Mouse (Mus musculus) frontal cortex, adult 2 months (tissue): ENCODE data around the gene Ttc28. TPM values are rescaled to one million over a fixed set of nuclear protein-coding genes. Genes with fewer than 3 reads are reported as not detected.
"Not testable (repeated sequence)": the region's sequence is repeated elsewhere in the genome, so short reads cannot be mapped to it uniquely, and the experiment has no call there.

Experiments
- DNase-seq, 2 experiments: peaks; one replicate each; pipeline ENCODE4 v3.0.0; 2022; ENCODE audit warnings: low spot score in 1 of 2; ENCODE audit errors: extremely low spot score in 1 of 2
- polyA plus RNA-seq: library from polyadenylated mRNA; depleted of rRNA; stranded (reverse); fragments of >200 nt; gene quantifications from 2 replicates; pipeline ENCODE4 v1.2.3, GENCODE M21; 2012; rRNA removed

Gene Ttc28
- polyA plus RNA-seq = 6.7 and 7.3 TPM in 2 replicates

- DNase-seq = peak; percentile 43 to 90
Measured at GRCm38 (mm10) chr5:110879584-110880374, at the start of gene Ttc28. Gene Ttc28 (plus strand): TSS chr5:110879803.

- DNase-seq = no peak
Measured at GRCm38 (mm10) chr5:110831036-110831720, 48.4 kb upstream of the Ttc28 start.

GRCm38 (mm10) chr5:110835959-110836358 is 43.6 kb upstream of the Ttc28 start:
- DNase-seq = peak in 1 of 2 experiments; percentile 63

DNA sequence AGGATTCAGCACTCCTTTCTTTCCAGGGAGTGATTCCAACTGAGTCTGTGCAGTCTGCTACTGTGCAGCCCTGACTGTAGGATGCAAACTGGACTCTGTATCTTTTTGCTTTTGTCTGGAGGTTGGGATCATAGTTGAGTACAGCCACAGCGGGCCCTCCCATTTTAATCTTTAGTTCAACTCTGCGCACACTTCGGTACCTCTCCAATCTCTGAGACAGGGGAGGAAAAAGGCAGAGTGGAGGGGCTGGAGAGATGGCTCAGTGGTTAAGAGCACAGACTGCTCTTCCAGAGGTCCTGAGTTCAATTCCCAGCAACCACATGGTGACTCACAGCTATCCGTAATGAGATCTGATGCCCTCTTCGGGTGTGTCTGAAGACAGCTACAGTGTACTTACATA is 41.6 kb upstream of the Ttc28 start:
- not testable (repeated sequence) for DNase-seq

DNA sequence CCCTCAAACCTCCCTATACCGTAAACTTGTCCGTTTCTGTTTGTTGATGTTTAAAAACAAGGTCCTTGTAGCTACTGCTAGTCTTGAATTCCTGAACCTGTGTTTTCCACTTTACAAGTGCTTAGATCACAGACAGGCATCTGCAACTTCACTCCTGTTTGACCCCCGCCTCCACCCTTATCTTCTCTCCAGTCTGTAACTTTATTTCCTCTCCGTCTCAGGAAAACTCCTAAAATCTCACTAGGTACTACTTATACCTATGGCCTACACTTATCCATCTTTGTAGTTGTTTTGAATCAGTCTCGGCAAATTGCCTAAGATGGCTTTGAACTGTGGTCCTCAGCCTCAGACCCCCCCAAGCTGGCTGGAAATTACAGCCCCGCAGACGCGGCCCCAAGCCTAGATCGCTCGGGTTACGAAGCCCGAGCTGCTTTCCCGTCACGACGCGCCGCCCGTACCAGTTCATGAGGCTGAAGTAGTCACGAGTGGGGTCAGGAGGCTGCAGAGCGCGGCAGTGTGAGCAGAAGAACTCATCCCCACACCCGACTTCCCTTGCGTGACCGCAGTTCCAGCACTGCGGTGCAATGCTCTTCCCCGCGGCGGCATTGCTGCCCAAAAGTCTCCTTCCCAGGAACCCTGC is 40.4 kb upstream of the Ttc28 start:
- no peak for DNase-seq

GRCm38 (mm10) chr5:110839678-110840365 is 39.8 kb upstream of the Ttc28 start, which contains the start of the genes Hscb and Chek2:
Gene Hscb (minus strand): TSS chr5:110839777.
Gene Chek2 (plus strand): TSS chr5:110839979.
- peak; percentile 98 to 99 for DNase-seq

DNA sequence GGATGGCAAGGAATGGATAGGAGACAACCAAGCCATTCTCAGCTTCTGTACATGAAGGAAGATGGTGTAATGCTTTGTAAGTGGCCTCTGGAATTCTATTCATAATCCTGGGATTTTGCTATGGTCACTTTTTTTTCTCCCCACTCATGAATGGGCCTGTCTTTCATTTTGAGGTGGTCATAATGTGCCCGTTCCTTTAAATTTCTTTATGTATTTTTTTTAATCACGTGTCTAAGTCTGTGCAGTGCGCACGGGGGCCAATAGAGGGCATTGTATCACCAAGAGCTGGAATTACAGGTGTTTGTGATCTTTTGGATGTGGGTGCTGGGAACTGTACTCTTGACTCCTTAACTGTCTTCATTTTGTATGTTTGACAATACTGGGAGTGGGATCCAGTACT is 39.1 kb upstream of the Ttc28 start:
- DNase-seq = peak in 1 of 2 experiments; percentile 52

DNA sequence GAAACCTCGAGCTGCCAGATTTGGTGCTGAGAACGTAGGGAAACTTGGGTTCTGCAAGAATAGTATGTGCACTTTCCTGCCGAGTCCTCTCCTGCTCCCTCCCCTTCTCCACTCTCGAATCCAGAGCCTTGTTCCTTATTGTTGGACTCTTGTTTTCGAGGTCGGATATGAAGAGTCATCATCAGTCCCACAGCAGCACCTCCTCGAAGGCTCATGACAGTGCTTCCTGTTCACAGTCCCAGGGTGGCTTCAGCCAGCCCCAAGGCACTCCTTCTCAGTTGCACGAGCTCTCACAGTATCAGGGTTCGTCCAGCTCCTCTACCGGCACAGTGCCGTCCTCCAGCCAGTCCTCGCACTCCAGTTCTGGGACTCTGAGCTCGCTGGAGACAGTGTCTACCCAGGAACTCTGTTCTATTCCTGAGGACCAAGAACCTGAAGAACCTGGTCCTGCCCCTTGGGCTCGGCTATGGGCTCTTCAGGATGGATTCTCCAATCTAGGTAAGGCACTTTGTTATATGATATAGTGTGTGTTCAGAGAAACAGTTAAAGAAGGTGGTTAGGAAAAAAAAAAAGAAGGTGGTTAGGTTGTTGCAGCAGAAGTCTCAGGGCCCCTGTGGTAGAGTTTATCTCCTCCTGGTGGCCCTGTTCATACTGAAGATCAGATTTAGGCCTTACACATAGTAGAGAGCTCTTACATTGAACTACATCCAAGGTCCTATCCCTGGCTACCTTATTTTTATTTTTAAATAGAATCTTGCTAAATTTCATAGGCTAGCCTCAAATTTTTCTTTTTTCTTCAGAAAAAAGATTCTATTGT is 38.3 kb upstream of the Ttc28 start:
- no peak for DNase-seq

GRCm38 (mm10) chr5:110852990-110853389 is 26.6 kb upstream of the Ttc28 start:
- DNase-seq = no peak

- no peak for DNase-seq
Measured at GRCm38 (mm10) chr5:110857091-110857490, 22.5 kb upstream of the Ttc28 start.

DNA sequence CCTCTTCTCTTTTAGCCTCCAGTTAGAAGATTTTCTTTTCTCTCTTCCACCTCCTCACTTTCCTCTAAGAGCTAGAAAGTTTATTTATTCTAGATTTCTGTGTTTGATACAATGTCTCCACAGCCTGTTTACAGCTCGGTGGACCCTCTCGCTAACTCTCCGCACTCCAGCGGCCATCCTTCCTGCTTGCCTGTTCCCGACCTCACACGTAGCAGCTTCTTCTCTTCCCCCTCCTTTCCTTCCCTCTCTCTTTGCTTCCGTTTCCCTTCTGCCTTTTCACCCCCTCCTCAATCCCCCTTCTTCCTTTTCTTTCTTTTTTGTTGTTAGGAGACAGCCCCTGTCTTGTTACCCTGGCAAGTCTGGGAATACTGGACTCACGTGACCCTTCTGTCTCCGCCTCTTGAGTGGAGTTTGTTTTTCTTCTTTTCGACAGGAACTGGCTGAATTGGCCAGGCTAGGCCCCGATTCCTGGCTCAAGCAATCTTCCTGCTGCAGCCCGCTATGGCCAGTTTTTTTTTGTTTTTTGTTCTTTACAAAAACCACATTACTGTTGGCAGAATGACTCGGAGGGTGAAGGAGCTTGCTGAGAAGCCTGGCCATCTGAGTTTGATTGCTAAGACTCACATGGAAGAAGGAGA is 20.5 kb upstream of the Ttc28 start:
- DNase-seq = peak in 1 of 2 experiments; percentile 52

GRCm38 (mm10) chr5:110860445-110860844 is 19.2 kb upstream of the Ttc28 start:
- DNase-seq = no peak

DNA sequence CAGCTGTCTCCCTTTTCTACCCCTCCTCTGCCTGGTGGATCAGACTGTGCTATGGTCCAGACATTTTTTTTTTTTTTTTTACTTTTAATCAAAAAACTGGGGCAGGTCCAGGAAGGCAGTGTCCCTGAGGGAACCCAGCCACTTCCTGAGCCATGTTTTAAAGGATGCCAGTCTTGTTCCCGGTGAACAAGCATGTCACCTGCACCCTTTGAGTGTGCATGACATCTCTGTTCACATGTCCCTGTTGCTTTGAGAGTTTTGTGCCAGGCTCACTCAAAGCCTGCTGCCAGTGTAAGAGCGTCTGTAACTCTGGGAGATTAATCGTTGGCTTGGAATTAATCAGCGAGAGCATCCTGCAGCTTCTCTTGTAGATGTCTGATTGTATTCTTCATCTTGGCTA is 11.1 kb upstream of the Ttc28 start:
- DNase-seq = no peak

DNA sequence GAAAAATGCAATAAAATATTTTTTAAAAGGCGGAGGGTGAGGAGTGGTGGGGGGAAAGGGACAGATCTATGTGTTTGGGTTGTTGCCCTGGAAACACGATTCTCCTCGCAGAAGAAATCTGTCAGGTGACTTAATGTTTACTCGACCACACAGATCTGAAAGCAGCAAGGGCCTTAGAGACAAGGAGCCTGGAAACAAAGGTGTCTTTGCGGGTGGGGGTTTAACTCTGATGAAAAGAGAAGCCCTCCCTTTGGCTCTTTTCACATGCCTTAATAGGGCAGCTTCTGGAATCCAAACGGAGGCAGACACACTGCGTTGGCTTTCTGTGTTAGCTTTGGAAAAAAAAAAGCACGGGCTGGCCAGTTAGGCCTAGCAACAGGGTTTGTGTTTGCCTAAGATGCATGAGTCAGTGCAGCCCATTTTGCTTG is 10.3 kb upstream of the Ttc28 start:
- peak in 1 of 2 experiments; percentile 15 for DNase-seq

DNA sequence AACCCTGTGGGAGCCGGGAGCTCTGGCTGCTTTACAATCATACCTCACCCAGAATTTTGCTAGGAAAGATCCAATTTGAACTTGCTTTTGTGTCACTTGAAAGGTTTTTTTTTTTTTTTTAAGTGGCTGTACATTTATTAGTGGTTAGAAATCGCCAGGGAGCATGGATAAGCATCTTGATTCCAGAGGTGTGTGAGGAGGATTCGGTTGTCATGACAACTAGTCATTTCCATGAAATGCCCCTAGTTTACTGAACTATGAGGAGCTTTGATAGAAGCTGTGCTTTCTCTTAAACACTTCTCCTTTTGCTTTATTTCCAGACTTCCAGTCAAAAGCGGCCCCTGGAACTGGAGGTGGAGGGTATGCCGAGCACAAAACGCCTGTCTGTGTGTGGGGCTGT is 6.4 kb upstream of the Ttc28 start:
- no peak for DNase-seq

DNA sequence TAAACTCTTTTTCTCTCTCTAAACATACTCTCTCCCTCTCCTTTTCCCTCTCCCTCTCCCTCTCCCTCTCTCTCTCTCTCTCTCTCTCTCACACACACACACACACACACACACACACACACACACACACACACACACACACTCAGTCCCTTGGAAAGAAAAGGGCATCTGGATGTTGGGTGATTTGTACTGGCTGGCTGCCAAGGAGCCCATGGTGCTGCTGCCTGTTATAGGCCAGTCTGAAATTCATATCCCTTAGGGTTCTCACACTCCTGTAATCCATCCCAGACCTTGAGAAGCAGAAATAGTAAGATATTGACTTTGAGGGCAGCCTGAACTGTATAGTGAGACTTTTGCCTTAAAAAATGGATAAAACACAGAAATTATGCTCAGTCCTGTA is 4.9 kb upstream of the Ttc28 start:
- no peak for DNase-seq

DNA sequence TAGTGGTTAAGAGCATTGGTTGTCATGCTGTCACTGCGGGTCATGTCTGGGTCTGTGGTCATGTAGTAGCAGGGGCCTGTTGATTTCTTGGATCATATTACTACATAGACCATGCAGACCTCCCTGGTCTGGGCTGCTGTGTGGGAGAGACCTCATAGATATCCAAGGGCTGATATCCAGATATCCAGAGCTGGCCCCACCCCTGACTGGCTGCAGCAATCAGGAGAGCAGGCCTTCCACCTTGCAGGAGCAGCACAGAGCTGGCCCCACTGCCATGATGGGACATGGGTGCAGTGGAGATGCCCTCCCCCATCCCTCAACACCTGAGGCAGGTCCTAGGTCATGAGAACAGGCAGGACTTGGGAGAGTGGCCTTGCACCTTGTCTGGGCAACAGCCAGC is 4.3 kb upstream of the Ttc28 start:
- no peak for DNase-seq

DNA sequence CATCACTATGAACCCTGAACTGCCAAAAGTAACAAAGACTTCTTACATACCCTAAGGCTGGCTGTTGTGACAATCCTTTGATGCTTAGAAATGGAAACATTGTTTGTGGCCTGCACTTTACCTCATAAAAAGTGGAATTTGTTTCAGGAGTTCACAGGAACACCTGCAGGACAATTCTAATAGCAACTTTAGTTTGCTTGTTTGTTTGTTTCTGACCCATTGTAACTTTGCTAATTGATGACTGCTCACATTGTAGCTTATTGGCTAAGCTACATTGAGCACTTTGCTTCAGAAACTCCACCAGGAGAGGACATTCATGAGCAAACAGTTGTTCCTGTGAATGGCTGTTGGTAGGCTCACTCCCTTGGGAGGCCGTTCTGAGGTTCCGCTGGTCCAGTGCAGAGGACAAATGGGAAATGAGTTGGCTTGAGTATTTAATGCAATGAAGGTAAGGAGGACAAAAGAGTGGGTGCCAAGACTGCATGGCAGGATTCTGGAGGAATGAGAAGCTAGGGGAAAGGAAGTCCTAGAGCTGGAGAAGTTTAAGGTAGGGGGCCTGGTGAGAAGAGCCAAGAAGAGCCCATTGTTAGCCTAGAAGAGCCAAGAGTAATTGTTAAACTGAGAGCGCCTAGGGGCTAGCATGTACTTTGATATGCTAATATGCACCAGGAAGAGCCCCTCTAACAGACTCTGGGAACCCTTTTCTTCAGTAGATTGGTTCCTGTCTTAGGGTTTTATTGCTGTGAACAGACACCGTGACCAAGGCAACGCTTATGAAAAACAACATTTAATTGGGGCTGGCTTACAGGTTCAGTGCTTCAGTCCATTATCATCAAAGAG is 1.7 kb upstream of the Ttc28 start:
- no peak for DNase-seq
